Mouse (Mus musculus) right cerebral cortex, adult 2 months (tissue): ENCODE measurements around the gene Snhg11.
"Not testable (repeated sequence)": the region's sequence is repeated elsewhere in the genome, so short reads cannot be mapped to it uniquely, and the experiment has no call there.

Experiments
- DNase-seq, 2 experiments: peaks; one replicate each; pipeline ENCODE4 v3.0.0; 2021 to 2022; ENCODE audit warnings: low spot score in 2 of 2

The Snhg11 gene

DNA sequence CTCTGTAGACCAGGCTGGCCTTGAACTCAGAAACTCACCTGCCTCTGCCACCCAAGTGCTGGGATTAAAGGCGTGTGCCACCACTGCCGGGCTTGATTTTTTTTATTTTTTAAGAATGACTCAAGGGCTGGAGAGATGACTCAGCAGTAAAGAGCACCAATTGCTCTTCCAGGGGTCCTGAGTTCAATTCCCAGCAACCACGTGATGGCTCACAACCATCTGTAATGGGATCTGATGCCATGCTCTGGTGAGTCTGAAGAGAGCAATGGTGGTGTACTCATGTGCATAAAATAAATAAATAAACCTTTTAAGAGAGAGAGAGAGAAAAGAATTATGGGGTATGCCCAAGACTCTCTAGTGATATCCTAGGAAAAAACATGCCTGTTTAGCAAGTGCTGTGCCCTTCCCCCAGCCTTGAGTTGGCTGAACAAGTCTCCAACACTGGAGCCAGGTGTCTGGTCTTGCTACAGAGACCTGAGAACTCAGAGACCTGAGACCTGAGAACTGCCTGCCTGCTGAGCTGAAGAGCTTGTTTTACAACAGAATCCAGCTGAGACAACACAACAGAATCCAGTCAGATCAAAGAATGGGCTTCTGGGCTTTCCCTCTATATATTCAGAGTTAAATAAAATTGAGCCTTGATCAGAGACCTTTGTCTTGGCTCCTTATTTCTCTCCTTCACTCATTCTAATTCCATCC, 5.8 kb upstream of the Snhg11 start:
- no peak for DNase-seq

DNA sequence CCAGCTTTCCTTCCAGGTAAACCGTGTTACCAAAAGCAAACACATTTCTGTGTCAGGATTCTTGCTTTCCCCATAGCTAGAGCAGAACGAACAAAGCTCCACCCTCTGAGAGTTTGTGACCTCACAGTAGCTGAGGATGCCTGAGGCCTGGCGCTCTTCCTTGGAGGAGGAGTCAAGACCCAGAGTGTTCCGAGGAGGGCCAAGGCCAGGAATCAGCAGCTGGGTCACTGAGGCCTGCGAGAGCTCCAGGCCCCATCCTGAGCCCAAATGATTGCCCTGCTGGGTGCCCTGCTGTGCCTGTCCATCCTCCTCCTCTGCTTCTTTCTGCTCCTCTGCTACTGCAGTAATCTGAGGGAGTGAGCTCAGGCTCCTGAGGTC, 5.3 kb upstream of the Snhg11 start:
- no peak for DNase-seq

DNA sequence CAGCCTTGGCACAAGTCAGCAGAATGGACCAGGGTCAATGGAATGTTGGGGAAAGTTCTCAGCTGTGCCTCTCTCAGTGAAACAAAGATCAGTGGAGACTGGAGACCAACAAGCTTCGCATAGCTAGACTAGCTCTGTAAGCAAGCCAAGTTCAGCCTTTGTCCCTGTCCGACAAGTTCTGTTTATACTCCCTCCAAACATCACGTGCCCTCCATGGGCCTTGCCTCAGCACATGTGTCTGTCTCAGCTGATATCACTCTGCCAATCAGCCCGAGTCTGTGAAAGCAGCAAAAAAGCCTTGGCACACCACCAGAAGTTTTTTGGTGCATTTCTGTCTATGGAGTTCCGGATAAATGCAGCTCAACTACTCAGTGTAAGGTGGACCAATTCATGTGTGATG, 2.4 kb upstream of the Snhg11 start:
- DNase-seq = no peak

DNA sequence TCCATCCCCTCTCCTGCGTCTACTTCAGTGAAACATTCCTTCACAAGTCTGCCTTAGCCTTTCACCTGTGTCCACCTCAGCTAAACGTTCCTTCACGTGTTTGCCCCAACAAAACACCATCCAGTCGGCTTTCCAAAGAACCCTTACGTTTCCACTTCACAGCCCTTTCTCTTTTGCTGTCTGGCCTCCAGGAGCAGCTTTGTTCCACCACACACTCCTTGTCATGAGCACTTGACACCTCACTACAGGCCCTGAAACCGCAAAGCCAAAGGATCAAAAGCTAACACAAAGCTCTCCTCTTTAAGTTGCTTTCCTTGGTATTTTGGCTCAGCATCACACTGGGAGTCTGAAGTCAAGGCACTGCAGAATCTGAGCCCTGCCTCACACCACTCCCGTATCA, 1.9 kb upstream of the Snhg11 start:
- DNase-seq = no peak

DNA sequence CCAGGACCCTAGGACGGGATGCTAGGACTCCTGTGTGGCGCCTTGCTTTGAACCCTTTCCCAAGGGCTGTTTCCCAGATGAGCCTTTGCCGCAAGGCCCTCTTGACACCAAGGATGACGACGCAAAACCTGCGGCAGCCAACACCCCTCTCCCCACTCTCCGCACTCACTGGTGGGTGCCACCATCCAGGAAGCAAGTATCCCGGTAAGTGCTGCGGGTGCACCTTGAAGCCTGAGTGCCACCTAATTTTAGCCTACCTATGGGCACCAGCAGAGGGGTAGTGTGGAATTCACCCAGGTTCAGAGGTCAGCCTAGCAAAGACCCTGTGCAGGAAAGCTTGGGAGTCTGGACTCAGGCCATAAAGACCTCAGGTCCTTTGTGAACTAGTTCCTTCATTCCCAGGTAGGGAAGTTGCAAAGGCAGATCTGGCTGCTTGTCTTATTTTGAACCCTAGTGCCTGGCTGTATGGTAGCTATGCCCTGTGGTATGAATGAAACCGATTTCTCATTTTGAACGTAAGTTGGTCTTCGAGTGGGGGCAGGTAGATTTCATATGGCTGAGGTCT, 767 bp downstream of the Snhg11 start:
- peak in 1 of 2 experiments; percentile 30 for DNase-seq

DNA sequence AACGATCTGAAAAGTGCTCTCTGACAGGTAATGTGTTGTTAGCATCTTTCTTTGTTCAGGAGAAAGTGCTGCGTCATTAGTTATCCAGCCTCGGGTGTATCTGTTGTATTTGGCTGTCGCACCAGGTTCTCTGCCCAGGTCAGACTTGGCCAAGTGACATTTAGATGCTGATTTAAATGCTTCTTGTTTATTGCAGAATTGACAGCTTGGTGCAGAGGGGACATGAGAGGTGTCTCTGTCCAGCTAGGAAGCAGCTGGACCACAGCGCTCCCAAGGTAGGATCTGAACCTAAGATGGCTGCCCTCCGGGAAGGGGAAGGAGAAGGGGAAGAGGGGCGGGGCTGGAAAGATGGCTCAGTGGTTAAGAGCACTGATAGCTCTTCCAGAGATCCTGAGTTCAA, 1.4 kb downstream of the Snhg11 start:
- peak; percentile 58 to 68 for DNase-seq

DNA sequence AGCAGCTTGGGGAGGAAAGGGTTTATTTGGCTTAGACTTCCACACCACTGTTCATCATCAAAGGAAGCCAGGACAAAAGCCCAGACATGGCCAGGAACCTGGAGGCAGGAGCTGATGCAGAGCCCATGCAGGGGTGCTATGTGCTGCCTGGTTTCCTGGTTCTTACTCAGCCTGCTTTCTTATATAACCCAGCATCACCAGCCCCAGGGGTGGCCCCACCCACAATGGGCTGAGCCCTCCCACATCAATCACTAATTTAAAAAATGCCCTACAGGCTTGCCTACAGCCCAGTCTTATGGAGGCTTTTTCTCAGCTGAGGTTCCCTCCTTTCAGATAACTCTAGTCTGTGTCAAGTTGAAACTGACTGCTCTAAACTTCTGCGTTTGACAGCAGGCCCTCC, 2.4 kb downstream of the Snhg11 start:
- DNase-seq = peak; percentile 49 to 56

DNA sequence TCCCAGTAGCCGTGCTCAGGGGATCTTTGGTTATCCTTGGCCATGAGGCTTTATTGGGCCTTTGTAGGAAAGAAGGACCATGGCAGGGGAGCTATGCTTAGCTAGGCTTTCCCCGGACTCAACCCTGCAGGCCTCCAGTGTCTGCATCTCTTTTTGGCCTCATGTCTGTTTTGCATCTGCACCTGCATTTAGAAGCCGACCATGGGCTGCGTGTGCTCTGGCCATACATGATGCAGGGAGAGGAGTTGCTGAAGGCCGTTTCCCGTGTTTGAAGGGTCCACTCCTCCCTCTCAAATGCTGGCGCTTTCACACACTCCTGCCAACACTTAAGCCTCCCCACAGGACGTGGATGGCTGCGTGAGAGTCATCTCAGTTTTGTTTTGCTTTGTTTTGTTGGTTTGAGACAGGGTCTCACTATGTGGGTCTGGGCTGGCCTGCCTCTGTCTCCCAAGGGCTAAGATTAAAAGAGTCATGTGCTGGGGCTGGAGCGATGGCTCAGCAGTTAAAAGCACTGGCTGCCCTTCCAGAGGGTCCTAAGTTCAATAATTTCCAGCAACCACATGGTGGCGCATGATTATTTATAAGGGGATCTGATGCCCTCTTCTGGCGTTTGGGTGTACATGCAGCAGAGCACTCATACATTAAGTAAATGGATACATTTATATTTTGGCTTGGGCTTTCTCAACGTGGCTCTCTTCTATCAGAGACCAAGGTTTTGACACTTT, 4.1 kb downstream of the Snhg11 start:
- peak; percentile 71 for DNase-seq

DNA sequence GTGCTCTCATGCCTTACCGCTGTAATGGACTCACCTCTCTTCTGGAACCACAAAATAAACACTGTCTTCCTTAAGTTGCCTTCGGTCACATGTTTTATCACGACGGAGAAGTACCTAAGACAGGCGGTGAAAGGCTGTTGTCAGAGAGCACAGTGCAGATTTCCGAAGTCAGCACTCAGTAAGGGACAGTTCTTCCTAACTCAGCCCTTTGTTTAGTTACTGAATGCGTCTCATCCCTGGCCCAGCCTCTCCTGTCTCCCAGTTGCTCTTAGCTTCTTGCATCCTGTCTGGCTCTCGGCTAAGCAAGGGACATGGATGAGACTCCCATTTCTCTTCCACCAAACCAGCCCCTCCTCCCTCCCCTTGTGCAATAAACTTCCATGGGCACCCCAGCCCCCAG, 10.6 kb downstream of the Snhg11 start:
- no peak for DNase-seq

DNA sequence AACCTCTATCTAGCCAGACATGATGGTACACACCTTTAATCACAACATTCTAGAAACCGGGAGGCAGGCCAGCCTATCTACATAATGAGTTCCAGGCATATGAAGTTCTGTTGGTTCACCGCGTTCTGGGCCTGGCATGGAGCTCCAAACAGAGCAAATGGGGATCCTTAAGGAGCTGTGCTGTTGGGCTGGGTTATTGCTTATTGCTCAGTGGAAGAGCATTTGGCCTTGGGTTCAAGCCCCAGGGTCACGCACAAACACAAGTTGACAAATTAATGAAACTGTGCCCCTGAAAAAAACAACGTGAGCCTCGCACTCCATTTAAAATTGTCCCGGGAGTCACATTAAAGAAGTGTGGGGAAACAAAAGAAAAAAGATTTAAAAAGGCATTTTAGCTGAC, 14.0 kb downstream of the Snhg11 start:
- no peak for DNase-seq

DNA sequence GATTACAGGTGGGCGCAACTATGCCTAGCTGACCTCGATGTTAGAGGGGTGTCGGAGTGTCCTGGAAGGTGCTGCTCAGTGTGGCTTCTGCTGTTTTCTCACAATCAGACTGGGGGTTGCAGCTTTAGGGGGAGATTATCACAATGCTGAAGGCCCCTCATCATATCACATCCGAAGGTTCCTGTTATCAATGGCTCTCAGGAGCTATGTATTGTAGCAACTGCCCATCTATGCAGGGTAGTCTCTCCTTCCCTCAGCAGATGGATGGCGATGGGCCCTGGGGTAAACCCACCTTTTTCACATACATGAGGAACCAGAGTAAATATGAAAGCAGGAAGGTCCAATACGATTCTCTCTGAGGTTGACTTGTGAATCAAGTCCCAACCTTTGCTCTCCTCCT, 20.9 kb downstream of the Snhg11 start:
- DNase-seq = no peak

DNA sequence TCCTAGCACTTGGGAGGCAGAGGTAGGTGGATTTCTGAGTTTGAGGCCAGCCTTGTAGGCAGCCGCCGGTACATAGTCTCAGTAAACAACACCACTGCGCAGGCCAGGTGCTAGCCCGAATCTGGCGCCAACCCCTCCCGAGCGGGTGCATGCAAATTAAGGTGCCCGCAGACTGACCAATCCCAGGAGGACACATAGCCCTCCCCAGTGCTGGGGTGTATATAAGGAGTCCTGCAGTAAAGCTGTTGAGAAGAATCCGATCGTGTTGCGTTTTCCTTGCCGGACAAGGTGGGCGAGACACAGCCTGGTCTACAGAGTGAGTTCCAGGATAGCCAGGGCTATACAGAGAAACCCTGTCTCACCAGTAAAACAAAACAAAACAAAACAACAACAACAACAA, 21.7 kb downstream of the Snhg11 start:
- not testable (repeated sequence) for DNase-seq

DNA sequence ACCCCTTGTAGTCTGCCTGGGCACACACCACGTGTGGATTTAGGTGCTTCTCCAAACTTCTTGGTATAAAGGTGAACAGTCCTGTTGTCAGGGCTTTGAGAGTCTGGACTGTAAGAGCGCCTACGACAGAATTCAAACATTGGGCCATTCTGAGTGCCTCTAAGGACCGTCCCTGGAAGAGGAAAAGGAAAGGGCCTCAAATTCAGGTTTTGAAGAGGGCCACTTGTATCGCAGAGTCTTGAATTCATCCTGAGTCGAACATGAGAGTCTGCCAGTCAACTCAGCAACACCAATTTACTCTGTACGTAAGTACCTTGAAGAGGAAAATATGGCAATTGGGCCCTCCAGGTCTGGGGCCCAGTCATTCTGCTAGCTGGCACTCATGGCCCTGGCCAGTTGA, 27.5 kb downstream of the Snhg11 start:
- DNase-seq = no peak

DNA sequence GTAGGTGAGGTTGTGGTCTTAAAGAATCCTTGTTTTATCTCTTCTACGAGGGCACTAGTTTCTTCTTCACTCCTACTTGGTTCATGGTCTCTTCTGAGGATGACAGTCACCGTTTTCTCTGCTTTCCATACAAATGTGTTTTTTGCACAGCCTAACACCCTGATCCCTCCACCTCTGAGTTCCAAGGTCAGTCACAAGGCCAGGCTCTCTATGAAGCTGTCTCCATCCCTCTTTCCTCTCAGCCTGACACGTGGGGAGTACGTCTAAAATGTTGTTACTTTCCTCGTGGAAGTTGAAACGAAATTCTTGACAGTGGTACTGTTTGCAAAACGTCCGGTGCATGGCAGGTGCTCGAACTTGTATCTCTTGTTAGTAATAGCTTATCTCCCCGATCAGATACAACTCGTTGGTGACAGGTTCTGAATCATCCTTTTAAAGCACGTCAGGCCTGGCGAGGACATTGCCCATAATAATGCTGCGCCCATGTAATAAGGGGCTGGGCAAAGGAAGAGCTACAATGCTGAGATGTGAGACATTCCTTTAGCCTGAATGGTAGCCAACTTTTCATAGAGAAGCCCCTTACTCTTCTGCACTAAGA, 33.7 kb downstream of the Snhg11 start:
- DNase-seq = no peak

DNA sequence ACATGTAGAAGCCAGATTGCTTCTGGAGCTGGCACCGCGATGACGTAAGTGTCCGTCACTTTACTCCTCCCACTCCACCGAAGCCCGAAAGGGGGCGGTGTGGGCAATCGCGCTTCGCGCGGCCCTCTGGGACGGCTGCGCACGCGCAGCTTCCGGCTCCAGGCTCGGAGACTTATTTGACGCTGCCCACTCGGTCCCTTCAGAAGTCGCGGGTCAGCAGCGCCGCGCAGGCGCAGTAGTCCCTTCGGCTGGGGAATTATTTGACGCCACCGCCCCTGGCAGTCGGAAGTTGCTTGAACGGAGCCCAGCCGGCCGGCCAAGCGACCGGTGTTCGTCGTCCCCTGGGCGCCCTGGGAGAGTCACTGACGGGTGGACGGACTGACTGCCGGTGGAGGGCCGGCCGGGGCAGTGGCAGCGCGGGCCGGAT, 34.2 kb downstream of the Snhg11 start, which contains the start of gene Ralgapb:
TSS of gene Ralgapb (plus strand) at position 254 of the 427 bp plus-strand sequence.
- DNase-seq = peak; percentile 99 to 100

DNA sequence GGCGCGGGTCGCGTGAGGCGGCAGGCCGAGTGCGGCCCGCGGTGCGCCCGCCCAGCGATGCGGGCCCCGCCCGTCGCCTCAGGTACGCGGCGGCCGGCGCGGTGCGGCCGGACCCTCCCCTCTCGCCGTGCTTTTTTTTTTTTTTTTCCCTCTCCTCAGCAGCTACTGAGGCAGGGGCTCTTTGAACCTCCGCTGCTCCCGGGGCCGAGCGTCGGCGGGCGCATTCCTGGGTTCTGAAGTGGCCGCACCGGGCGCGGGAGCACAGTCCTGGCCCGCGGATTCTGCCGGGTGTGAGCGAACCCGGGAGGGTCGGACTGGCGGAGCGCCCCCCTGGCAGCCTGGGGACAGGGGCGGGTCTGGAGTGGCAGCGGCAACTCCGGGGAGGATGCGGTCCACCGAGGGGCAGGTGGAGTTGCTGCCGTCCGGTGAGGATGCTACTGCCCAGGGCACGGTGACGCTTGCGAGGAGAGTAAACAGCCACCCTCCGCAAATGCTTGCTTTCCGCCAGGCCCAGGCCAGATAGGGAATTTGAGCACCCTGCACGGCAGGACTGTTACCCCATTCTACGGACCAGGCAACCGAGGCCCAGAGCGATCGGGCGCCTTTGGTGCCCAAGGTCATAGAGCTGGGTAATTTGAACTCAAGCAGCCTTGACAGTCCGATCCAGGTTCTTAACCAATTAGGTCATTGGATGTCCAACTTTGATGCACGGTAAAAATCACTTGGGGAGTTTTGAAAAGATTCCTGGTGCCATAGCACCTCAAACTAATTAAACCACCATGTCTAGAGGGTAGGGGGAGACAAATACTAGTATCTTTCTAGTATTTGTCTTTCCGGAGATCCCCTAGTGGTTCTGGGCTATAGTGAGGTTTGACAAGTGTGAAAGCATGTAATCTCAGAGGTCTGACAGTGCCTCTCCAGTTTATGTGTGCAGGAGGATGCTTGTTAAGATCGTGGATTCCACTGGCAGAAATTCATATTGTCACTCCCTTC, 34.9 kb downstream of the Snhg11 start:
- peak; percentile 27 to 35 for DNase-seq

DNA sequence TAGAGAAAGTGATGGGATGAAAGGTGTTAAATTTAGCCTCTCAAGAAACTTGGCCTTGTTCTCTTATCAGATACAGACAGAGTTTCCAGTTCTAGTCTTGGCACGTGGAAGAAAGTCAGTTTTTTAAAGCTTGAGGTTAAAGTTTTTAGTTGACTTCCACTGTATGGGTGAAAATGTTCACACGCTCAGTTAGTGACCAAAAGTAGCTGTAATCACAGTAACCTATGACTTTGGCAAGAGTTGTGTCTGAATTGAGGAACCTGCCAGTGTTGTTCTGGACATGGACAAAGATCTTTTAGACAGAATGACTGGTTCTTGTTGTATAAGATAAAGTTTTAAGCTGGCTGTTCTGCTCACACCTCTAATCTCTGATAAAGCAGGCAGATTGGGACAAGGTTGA, 37.8 kb downstream of the Snhg11 start:
- DNase-seq = no peak

DNA sequence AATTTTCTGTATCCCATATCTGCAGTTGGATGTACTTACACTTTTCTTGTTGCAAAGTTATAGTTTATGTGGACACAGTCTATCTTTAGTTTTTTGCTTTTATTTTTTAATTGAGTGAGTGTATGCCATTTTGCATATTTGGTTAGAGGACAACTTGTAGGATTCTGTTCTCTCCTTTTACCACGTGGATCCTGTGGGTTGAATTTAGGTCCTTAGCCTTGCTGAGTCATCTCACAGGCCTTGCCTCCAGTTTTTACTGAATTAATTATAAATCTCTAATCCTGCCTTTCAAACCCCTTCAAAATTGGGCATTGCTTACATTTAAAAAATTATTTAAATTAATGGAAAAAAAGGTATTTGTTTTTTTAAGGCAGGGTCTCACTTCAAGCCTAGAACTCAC, 40.4 kb downstream of the Snhg11 start:
- DNase-seq = no peak

DNA sequence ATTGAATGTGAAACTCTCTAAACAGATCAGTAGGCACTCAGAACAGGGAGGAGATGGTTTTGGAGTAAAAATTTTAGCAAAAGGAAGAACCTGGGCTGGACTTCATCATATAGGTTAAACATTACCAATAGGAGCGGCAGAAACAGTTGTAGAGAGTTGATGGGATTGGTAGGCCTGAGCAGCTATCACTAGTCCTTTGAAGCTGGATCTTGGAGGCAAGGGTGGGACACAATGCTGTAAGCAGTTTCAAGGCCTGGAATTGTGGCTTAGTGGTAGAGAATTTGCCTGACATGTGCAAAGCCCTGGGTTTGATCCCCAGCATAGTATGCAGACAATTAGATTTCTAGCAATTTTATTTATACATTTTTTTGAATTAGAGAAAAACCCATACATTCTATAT, 43.2 kb downstream of the Snhg11 start:
- DNase-seq = no peak
